Mouse (Mus musculus) stomach, postnatal 0 days (tissue): ENCODE results near the gene Cramp1l.

ENCODE experiments used
- CTCF ChIP-seq: IDR thresholded peaks from 2 replicates; pipeline ENCODE4 v1.5.1; 2016; ENCODE audit warnings: antibody characterized with exemption, low read depth, mild to moderate bottlenecking, moderate library complexity
- EP300 ChIP-seq: optimal IDR thresholded peaks from 2 replicates; pipeline ENCODE3; 2016; ENCODE audit warnings: antibody characterized with exemption

GRCm38 (mm10) chr17:24934926-24935325 lies 80.7 kb downstream of the Cramp1l start:
- TF ChIP-seq CTCF: no peak
- TF ChIP-seq EP300: no peak
